Mouse (Mus musculus): Measurements from ENCODE around the gene Gla. TPM values are rescaled to one million over a fixed set of nuclear protein-coding genes. Genes with fewer than 3 reads are reported as not detected.
A peak's percentile ranks its signal among the peaks of the same experiment; 100 is the strongest.
"Not testable (repeated sequence)": the region's sequence is repeated elsewhere in the genome, so short reads cannot be mapped to it uniquely, and the experiment has no call there.

The Gla gene
- polyA plus RNA-seq, 1 experiment, result 2.6 TPM

- WGBS, result 29% methylated on average over 50 of the region's 61 CpGs
- no peak for TF ChIP-seq CTCF (IDR thresholded peaks at IDR 0.05; ENCODE audit: insufficient read depth, low read length)
- no peak for TF ChIP-seq POLR2A (IDR thresholded peaks at IDR 0.05; ENCODE audit: borderline replicate concordance, extremely low read depth, low read depth, low read length)
- peaks cover 2% of the 10 kb centered on the region; the same call in 1 of the 2 replicates for H3K4me1 ChIP-seq (ENCODE audit: control insufficient read depth, insufficient read depth, low read length)
- DNase-seq, result peak; percentile 73
- peak within 1 kb of the TSS; percentile 97 for H3K4me3 ChIP-seq (replicated peaks; ENCODE audit: extremely low read depth, low read depth, low read length)
Measured at GRCm38 (mm10) chrX:134541145-134541954, 59.6 kb downstream of the Gla start, which contains the start of gene Timm8a1. TSS of gene Timm8a1 (minus strand) at chrX:134541865.

DNA sequence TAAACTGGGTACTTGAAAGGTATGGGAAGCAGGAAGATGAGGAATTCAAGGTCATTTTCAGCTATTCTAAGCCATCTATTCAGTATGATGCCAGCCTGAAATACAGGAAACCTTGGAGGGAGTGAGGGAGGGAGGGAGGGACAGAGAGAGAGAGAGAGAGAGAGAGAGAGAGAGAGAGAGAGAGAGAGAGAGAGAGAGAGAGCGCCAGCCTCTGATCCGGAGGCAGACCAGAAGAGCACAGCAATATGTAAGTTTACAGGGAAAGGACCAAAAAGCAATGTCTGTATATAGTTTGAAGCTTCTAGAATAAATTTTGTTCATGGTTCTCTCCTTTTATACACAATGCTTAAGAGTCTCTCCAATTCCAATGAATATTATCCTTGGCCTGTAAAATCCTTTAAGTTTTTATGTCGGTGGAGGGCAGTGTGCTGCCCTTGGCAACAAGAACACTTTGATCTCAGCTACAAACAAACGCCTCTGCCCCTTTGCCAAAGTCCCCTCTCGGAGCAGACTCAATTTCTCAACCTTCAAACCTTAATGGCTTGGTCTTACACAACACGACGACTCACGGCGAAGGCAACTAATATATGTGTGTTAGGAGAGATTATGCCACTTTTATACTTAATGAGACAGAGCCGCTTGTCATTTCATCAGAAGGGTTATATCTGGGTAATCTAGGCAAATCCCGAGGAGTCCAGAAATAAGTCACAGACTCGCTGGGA lies 60.4 kb downstream of the Gla start:
- Histone ChIP-seq H3K4me1 (ENCODE audit: control insufficient read depth, insufficient read depth, low read length) (peaks cover 2% of the 10 kb centered on the region; the same call in 1 of the 2 replicates), H3K4me3 (replicated peaks; ENCODE audit: extremely low read depth, low read depth, low read length) (peak overlapping the region; percentile 48)
- DNase-seq, result no peak
- no peak for TF ChIP-seq POLR2A (IDR thresholded peaks at IDR 0.05; ENCODE audit: borderline replicate concordance, extremely low read depth, low read depth, low read length)
- no peak for TF ChIP-seq CTCF (IDR thresholded peaks at IDR 0.05; ENCODE audit: insufficient read depth, low read length)
- WGBS, result 35% methylated on average over 12 of the region's 12 CpGs

DNA sequence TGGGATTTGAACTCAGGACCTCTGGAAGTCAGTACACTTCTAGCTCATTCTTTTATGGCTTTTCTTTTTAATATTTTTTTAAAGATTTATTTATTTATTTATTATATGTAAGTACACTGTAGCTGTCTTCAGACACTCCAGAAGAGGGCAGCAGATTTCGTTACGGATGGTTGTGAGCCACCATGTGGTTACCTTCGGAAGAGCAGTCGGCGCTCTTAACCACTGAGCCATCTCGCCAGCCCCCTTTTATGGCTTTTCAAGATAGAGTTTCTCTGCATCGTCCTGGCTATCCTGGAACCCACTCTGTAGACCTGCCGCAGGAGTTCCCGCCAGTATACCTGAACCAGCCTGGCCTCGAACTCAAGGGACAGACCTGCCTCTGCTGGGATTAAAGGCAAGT lies 61.1 kb downstream of the Gla start:
- H3K4me1 ChIP-seq (ENCODE audit: control insufficient read depth, insufficient read depth, low read length); H3K4me3 ChIP-seq (replicated peaks; ENCODE audit: extremely low read depth, low read depth, low read length); DNase-seq: not testable (repeated sequence)
- 80% methylated on average over 10 of the region's 10 CpGs for WGBS
- TF ChIP-seq CTCF (IDR thresholded peaks at IDR 0.05; ENCODE audit: insufficient read depth, low read length), result 0 out of 2 replicates have a peak, but pooled peaks have one; percentile 3

Other genes starting within 250 kb of the Gla start
- gene Drp2, start 196.6 kb downstream of the Gla start, polyA plus RNA-seq (2012; rRNA removed), result 0.24 and 0.75 TPM in 2 replicates
- gene Taf7l, start 124.6 kb downstream of the Gla start, polyA plus RNA-seq (2012; rRNA removed), result not detected in 2 replicates
- 0.33 and 0.98 TPM in 2 replicates for gene Timm8a1, start 59.3 kb downstream of the Gla start, polyA plus RNA-seq (2012; rRNA removed)
- gene Btk, start 17.6 kb downstream of the Gla start, polyA plus RNA-seq (2012; rRNA removed), result 1.6 and 3.3 TPM in 2 replicates
- 73.7 and 105 TPM in 2 replicates for gene Rpl36a, start 15.5 kb downstream of the Gla start, polyA plus RNA-seq (2012; rRNA removed)
- gene Hnrnph2, start 54 bp upstream of the Gla start, polyA plus RNA-seq (2012; rRNA removed), result 9.8 and 23.7 TPM in 2 replicates
- 2.1 and 4.1 TPM in 2 replicates for gene Armcx4, start 85.4 kb upstream of the Gla start, polyA plus RNA-seq (2012; rRNA removed)
- gene Armcx1, start 116.8 kb upstream of the Gla start, polyA plus RNA-seq (2012; rRNA removed), result 3.8 and 8.0 TPM in 2 replicates
- gene Armcx6, start 150.3 kb upstream of the Gla start, polyA plus RNA-seq (2012; rRNA removed), result 1.4 and 2.7 TPM in 2 replicates
- 5.1 and 10.6 TPM in 2 replicates for gene Armcx3, start 155.5 kb upstream of the Gla start, polyA plus RNA-seq (2012; rRNA removed)
- 16.1 and 19.1 TPM in 2 replicates for gene Armcx2, start 208.1 kb upstream of the Gla start, polyA plus RNA-seq (2012; rRNA removed)

Data from lung, adult 2 months (tissue).